Mouse (Mus musculus) fibroblast of lung, adult 2 months (primary cell): ENCODE measurements around the gene Card6.
A peak's percentile ranks its signal among the peaks of the same experiment; 100 is the strongest.

Source experiments
- DNase-seq: peaks from one replicate; pipeline ENCODE4 v3.0.0-alpha.2; 2011; ENCODE audit warnings: low read depth

Card6 gene

GRCm38 (mm10) chr15:5129111-5129805, 20.9 kb upstream of the Card6 start:
- no peak for DNase-seq

- no peak for DNase-seq
Measured at GRCm38 (mm10) chr15:5128176-5128940, 20.0 kb upstream of the Card6 start.

GRCm38 (mm10) chr15:5127487-5127886, 19.1 kb upstream of the Card6 start:
- DNase-seq: no peak

- DNase-seq: peak; percentile 54
Measured at GRCm38 (mm10) chr15:5126456-5126855, 18.1 kb upstream of the Card6 start.

GRCm38 (mm10) chr15:5121535-5122313, 13.4 kb upstream of the Card6 start:
- no peak for DNase-seq

- no peak for DNase-seq
Measured at GRCm38 (mm10) chr15:5119707-5120106, 11.4 kb upstream of the Card6 start.

- DNase-seq: no peak
Measured at GRCm38 (mm10) chr15:5119192-5119591, 10.9 kb upstream of the Card6 start.

GRCm38 (mm10) chr15:5118626-5119025, 10.3 kb upstream of the Card6 start:
- no peak for DNase-seq

GRCm38 (mm10) chr15:5117031-5117601, 8.8 kb upstream of the Card6 start:
- DNase-seq: no peak

GRCm38 (mm10) chr15:5116270-5117030, 8.1 kb upstream of the Card6 start, which contains the start of gene Rpl37:
Gene Rpl37 (plus strand): TSS chr15:5116645.
- peak; percentile 97 for DNase-seq

GRCm38 (mm10) chr15:5115173-5115572, 6.8 kb upstream of the Card6 start:
- DNase-seq: no peak

- DNase-seq: no peak
Measured at GRCm38 (mm10) chr15:5112651-5113050, 4.3 kb upstream of the Card6 start.

- DNase-seq: no peak
Measured at GRCm38 (mm10) chr15:5108655-5109040, 309 bp upstream of the Card6 start.

- no peak for DNase-seq
Measured at GRCm38 (mm10) chr15:5106293-5106692, 2.0 kb downstream of the Card6 start.

GRCm38 (mm10) chr15:5105891-5106290, 2.4 kb downstream of the Card6 start:
- no peak for DNase-seq

- no peak for DNase-seq
Measured at GRCm38 (mm10) chr15:5102312-5102711, 6.0 kb downstream of the Card6 start.

- DNase-seq: no peak
Measured at GRCm38 (mm10) chr15:5097376-5097775, 11.0 kb downstream of the Card6 start.

- DNase-seq: no peak
Measured at GRCm38 (mm10) chr15:5095534-5096301, 12.6 kb downstream of the Card6 start.

- no peak for DNase-seq
Measured at GRCm38 (mm10) chr15:5090131-5090530, 18.2 kb downstream of the Card6 start.

- DNase-seq: no peak
Measured at GRCm38 (mm10) chr15:5088850-5089608, 19.3 kb downstream of the Card6 start.
